Mouse (Mus musculus) CH12F3 (cell line): ENCODE results near the gene 4933411K16Rik.

Experiments used
- in situ Hi-C: fragments of 300-500 bp; cut with MboI; formaldehyde crosslinking; loops from 2 replicates; pipeline ENCODE4 v1.14.3; 2020; ENCODE audit warnings: low sequenced_read_pairs

The 4933411K16Rik gene

GRCm38 (mm10) chr19:42051948-42052347 is at the start of gene 4933411K16Rik:
TSS of gene 4933411K16Rik (plus strand) at chr19:42052248.
- in situ Hi-C loops, result no loop called here

- in situ Hi-C loops, result no loop called here
Measured at GRCm38 (mm10) chr19:42004258-42004657, 47.8 kb upstream of the 4933411K16Rik start.

- in situ Hi-C loops, result no loop called here
Measured at GRCm38 (mm10) chr19:42005616-42006015, 46.4 kb upstream of the 4933411K16Rik start.

GRCm38 (mm10) chr19:42006568-42006967 is 45.5 kb upstream of the 4933411K16Rik start:
- in situ Hi-C loops, result no loop called here

- in situ Hi-C loops, result no loop called here
Measured at GRCm38 (mm10) chr19:42008586-42008985, 43.5 kb upstream of the 4933411K16Rik start.

- in situ Hi-C loops, result no loop called here
Measured at GRCm38 (mm10) chr19:42009067-42009466, 43.0 kb upstream of the 4933411K16Rik start.

GRCm38 (mm10) chr19:42010436-42010835 is 41.6 kb upstream of the 4933411K16Rik start:
- in situ Hi-C loops, result no loop called here

GRCm38 (mm10) chr19:42011123-42011522 is 40.9 kb upstream of the 4933411K16Rik start:
- in situ Hi-C loops, result no loop called here

GRCm38 (mm10) chr19:42014231-42014825 is 37.7 kb upstream of the 4933411K16Rik start:
- in situ Hi-C loops, result no loop called here

- in situ Hi-C loops, result no loop called here
Measured at GRCm38 (mm10) chr19:42015001-42015400, 37.0 kb upstream of the 4933411K16Rik start.

GRCm38 (mm10) chr19:42016251-42016650 is 35.8 kb upstream of the 4933411K16Rik start:
- in situ Hi-C loops, result no loop called here

GRCm38 (mm10) chr19:42016840-42017239 is 35.2 kb upstream of the 4933411K16Rik start:
- in situ Hi-C loops, result no loop called here

GRCm38 (mm10) chr19:42017399-42018247 is 34.4 kb upstream of the 4933411K16Rik start:
- in situ Hi-C loops, result no loop called here

GRCm38 (mm10) chr19:42019011-42019522 is 33.0 kb upstream of the 4933411K16Rik start:
- in situ Hi-C loops, result no loop called here

GRCm38 (mm10) chr19:42021681-42022541 is 30.1 kb upstream of the 4933411K16Rik start:
- in situ Hi-C loops, result no loop called here

GRCm38 (mm10) chr19:42022542-42022848 is 29.6 kb upstream of the 4933411K16Rik start:
- in situ Hi-C loops, result no loop called here

GRCm38 (mm10) chr19:42026158-42026557 is 25.9 kb upstream of the 4933411K16Rik start:
- in situ Hi-C loops, result no loop called here

GRCm38 (mm10) chr19:42031112-42031511 is 20.9 kb upstream of the 4933411K16Rik start:
- in situ Hi-C loops, result no loop called here

- in situ Hi-C loops, result no loop called here
Measured at GRCm38 (mm10) chr19:42033611-42034010, 18.4 kb upstream of the 4933411K16Rik start.

- in situ Hi-C loops, result no loop called here
Measured at GRCm38 (mm10) chr19:42034146-42034775, 17.8 kb upstream of the 4933411K16Rik start.
